Mouse (Mus musculus) layer of hippocampus, adult 8-10 months (tissue): ENCODE measurements at regions not wholly inside any gene's neighbourhood (a gene's known extent, or its start where the extent isn't known, plus 50 kb on each side); places are given as distances from the start of the nearest gene placed in this dataset.
"Not testable (repeated sequence)": the region's sequence is repeated elsewhere in the genome, so short reads cannot be mapped to it uniquely, and the experiment has no call there.

Experiments
- DNase-seq, 2 experiments: peaks; one replicate each; pipeline ENCODE4 v3.0.0; 2022; ENCODE audit warnings: low spot score in 2 of 2

DNA sequence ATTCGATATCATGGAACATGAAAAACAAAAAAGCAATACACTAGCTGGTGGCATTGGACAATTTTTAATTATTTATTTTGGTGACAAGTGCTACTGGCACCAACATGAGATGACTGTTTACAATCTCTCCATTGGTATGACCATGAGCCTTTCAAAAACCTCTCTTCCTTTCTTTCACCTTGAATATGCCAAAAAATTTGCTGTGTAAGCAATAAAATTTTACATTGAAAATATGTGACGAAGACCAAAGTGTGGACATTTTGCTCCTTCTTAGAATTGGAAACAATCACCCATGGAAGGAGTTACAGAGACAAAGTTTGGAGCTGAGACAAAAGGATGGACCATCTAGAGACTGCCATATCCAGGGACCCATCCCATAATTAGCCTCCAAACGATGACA, 83.4 kb upstream of the Gm49339 start:
- not testable (repeated sequence) for DNase-seq

DNA sequence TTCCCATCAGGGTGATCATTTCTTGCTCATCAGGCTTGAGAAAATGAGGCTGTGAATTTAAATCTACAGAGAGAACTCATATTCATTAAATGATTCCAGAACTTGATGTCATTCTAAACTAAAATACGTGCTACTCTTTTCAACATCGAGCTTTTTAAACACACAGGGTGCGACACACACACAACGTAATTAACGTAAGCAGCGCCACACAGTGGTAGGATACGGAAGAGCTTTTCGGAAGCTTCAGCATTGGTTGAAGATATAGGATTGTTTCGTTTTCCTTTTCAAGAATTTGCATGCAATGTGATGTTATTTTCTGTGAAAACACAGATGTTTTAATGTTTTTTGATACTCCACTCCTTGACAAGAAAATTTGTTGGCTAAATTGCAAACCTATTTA, 75.3 kb upstream of the Gm49339 start:
- DNase-seq = peak; percentile 4 to 67

DNA sequence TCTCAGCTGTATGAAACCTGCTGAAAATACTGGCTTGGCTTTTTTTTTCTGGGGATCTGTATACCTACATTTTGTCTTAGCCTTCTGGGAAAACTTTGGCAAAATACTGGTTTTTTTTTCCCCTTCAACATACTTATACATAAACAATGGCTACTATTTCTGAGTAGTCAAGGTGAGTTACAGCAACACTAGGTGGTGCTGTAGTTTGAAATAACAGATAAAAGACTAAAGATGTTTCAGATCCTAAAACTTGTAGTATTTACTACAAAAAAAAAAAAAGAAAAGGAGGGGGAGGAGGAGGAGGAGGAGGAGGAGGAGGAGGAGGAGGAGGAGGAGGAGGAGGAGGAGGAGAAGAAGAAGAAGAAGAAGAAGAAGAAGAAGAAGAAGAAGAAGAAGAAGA, 67.6 kb upstream of the Gm49339 start:
- DNase-seq = no peak

DNA sequence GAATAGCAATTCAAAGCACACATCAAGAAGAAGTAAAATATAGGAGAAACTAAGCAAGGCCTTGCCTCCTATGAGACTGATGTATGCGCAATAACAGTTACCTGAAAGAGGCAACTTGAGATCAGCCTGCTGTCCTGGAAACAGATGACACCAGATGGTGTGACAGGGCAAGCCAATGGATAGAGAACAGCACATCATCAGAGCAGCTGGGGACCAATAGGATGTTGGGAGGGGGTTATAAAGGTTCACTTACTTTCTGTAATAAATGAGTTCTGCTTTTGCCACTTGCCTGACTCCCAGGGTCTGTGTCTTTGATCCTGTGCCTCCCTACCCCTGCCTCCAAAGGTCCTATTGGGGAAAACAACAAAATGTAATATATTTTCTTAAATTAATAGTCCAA, 65.9 kb upstream of the Gm49339 start:
- DNase-seq = no peak

DNA sequence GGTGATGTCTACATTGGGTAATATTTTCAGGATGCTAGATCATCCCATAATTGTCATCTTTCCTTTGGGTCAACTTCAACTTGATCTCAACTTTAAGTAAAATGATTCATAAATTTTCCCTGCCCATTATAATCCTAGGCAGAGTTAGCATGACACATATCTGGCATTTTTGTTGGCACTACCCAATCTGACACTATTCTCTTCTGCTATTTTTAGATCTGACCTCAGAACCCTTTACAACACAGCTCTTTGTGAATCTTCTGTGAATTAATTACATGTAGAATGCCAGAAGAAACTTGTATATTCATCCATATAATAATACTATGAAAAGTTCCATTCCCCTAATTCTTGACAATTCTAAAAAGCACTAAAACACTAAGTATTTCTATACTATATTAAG, 63.7 kb upstream of the Gm49339 start:
- DNase-seq = no peak

DNA sequence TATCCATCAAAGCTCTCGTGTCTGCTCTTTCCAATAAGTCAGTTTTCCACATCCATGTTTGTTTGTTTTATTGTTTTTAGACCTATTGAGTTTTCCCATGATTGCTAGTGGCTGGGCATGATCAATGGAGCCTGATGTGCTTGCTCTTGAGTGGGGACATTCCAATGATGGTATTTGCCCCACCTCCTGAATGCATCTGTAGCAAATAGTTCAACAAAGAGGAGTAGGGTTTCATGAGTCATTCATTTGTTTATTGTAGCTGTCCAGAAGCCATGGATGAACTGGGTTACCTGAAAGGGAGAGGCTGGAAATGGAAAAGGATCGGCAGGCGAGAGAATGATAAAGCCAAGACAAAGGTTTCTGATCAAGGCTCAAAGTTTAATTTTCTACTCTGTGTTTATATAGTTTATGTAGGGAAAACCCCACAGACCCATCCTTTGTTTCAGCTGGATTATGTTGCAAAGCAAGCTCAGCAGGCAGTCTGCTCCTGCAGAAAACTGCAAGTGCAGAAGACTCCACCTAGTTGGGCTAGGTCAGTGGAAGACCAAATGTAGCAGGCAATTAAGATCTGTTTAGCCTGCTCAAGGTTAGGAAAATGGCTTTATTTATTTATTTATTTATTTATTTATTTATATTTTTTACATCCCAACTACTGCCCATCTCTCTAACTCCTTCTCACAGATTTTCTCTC, 63.0 kb upstream of the Gm49339 start:
- no peak for DNase-seq

DNA sequence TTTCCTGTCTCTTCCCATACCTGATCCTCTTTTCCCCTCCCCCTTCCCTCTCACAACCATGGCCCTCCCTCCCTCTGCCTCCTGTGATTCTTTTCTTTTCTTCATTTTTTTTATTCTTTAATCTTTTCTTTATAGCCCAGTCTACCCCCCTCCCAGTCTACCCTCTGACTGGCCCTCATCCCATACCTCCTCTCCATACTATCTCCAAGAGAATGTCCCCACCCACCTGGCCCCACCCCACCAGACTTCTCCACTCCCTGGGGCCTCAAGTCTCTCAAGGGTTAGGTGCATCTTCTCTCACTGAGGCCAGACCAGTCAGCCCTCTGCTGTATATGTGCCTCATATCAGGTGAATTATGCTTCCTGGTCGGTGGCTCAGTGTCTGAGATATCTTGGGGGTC, 61.9 kb upstream of the Gm49339 start:
- no peak for DNase-seq

DNA sequence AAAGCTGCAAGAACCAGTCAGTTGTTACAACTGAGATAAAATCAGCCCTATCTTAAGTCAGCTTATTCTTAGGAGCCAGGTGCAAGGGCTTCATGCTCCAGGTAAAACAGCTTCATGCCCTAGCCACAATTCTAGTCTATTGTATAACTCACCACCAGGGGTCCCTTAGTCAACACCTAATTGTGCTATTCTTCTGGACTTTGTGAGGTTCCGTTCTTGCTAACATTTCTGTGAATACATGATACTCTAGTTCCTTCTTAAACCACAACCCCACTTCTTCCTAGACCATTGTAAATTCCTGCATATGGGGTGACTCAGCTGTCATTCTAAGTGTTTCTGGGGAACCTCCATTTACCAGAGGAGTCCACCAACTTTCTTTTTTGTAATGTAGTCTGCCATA, 57.9 kb upstream of the Gm49339 start:
- DNase-seq = no peak
